Mouse (Mus musculus) CD4-positive, CD25-positive, alpha-beta regulatory T cell, adult 2 months (primary cell): ENCODE measurements around the gene Plekhd1.

Experiments used
- DNase-seq: peaks from one replicate; pipeline ENCODE4 v3.0.0-alpha.2; 2012; ENCODE audit warnings: low read depth, low spot score

Plekhd1 gene

DNA sequence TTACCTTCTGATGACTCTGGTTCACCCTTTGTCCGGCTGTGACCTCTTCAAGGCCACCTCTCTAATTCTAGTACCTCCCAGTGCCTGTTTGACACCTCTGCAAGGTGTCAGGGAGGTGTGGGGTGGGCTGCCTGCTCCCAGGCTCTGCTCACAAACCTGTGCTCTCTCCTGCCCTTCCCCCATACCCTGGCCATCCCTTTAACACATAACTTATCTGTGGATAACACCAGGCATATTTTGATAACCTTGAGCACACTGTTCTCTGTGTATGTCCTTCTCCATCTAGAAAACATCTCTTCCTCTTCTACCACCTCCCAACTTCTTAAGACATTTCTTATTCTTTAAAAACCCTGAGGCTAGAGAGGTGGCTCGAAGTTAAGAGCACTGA is 6.7 kb downstream of the Plekhd1 start:
- no peak for DNase-seq

- no peak for DNase-seq
Observed at GRCm38 (mm10) chr12:80701332-80701731, 8.9 kb downstream of the Plekhd1 start.

DNA sequence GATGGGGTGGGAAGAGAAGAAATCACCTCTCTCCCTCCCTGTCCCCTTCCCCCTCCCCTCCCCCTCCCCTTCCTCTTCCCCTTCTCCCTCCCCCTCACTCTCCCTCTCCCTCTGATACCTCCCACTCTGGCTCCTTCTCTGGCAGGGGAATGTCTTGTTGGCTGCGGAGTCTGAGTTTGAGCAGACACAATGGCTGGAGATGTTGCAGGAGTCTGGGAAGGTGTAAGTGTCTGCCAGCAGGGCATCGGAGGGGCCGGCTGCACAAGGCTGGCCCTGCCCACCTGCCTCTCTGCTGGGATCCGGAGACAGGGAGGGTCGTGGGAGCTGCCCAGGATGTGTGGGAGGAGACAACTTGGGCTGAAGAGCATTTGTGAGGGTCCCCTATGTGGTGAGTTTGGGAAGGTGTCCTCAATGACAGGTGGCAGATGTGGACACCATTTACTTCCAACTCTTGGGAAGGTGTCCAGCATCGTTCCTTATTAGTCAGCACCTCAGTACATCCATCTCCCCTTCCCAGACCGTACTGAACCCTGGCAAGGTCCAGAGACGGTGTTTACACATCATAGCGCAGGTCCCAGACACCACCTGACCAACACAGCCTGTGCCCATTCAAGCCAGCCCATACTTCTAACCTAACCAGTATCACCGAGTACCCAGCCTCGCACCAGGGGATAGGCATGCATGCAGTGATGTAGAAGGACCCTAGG is 14.0 kb downstream of the Plekhd1 start:
- DNase-seq, result no peak

GRCm38 (mm10) chr12:80706915-80707604 is 14.7 kb downstream of the Plekhd1 start:
- DNase-seq, result no peak

- DNase-seq, result no peak
Observed at GRCm38 (mm10) chr12:80715915-80716314, 23.5 kb downstream of the Plekhd1 start.

GRCm38 (mm10) chr12:80719141-80719540 is 26.8 kb downstream of the Plekhd1 start:
- no peak for DNase-seq

GRCm38 (mm10) chr12:80720507-80720906 is 28.1 kb downstream of the Plekhd1 start:
- no peak for DNase-seq

GRCm38 (mm10) chr12:80721458-80721857 is 29.1 kb downstream of the Plekhd1 start:
- no peak for DNase-seq

DNA sequence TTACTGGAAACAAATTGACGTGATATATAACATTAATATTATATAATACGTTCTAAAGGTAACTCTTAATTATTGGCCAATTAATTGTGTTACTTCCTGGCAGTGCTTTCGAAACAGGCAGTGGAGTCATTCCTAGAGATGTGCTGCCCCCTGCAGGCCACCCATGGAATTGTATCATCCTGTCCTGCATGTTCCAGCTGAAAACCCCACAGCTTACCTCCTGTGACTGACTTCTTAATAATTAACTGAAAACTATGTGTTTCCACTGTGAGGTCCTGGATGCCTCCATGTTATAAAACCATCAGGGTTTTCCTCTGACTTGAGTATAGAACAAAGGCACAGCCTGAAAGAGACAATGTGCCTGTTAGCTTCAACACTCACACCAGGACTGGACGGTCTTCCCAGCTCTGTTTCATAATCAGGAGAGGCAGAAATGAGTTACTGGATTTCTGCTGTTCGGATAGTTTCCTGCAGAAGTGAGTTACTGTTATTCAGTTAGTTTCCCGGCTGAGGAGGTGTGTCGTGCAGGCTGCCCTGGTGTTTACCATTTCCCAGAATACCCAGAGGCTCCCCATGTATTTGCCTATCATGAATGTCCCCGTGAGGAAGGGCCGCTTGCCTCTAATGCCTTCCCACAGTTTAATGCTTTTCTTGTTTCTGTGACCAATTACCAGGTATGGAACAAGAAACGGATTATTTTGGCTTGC is 32.6 kb downstream of the Plekhd1 start:
- peak; percentile 81 for DNase-seq

DNA sequence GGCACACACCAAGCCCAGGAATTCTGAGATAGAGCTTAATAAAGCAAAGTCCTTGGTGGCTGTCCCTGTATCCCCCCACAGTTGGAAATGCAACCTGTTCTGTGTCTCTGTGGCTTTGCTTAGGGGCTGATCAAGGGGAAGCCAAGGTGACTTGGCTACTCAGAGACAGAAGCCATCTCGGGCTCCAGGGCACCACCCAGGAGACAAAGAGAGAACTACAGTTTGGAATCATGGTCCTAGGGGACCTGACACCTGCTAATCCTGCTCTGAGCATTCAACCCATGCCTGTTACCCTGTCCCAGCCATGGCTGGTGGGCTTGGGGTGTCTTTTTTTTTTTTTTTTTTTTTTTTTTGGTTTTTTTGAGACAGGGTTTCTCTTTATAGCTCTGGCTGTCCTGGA is 35.8 kb downstream of the Plekhd1 start:
- no peak for DNase-seq

GRCm38 (mm10) chr12:80728814-80729213 is 36.4 kb downstream of the Plekhd1 start:
- DNase-seq, result no peak

DNA sequence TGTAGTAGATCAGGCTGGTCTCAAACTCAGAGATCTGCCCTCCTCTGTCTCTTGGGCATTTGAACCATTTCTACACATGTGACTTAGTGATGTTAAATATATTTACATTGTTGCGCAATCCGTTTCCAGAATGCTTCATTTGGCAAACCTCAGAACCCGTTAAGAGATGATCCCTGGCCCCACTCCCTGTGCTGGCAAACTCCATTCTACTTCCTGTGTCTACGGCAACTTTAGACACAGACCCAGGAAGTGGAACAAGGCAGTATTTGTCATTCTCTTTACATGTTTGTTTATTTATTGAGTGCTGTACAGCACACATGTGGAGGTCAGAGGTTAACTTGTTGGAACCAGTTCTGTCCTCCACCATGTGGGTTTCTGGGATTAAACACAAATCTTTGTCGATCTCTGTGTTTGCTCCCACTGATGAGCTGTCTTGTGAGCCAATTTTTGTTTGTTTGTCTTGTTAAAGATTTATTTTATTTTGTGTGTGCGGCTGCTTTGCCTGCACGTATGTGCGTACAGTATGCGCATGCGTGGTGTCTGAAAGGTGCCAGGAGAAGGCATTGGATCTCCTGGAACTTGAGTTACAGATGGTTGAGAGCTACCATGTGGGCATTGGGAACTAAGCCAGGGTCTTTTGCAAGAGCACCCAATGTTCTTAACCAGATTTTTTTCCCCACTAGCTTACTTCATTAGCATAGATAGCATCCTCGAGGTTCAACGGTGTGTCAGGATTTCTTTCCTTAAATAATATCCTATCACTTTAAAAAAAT is 37.6 kb downstream of the Plekhd1 start:
- no peak for DNase-seq

DNA sequence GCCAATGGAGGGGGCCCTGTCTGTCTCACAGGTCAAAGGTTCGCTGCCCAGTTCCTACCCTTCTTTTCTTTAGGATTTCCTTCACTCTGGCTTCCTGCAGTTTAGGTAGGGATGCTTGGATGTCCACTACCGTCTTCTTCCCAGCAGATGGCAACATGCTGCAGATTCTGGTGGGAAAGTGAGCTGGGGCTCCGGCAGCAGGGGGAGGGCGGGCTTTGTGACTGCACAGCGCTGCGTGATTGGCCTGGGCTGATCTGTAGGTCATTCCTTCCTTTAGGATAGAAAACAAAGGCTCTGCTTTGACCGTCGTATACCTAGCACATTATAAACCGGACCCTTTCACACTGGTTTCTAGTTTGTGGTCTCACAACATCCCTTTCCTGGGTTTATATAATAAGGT is 38.2 kb downstream of the Plekhd1 start:
- no peak for DNase-seq

GRCm38 (mm10) chr12:80734526-80735470 is 42.4 kb downstream of the Plekhd1 start:
- no peak for DNase-seq

DNA sequence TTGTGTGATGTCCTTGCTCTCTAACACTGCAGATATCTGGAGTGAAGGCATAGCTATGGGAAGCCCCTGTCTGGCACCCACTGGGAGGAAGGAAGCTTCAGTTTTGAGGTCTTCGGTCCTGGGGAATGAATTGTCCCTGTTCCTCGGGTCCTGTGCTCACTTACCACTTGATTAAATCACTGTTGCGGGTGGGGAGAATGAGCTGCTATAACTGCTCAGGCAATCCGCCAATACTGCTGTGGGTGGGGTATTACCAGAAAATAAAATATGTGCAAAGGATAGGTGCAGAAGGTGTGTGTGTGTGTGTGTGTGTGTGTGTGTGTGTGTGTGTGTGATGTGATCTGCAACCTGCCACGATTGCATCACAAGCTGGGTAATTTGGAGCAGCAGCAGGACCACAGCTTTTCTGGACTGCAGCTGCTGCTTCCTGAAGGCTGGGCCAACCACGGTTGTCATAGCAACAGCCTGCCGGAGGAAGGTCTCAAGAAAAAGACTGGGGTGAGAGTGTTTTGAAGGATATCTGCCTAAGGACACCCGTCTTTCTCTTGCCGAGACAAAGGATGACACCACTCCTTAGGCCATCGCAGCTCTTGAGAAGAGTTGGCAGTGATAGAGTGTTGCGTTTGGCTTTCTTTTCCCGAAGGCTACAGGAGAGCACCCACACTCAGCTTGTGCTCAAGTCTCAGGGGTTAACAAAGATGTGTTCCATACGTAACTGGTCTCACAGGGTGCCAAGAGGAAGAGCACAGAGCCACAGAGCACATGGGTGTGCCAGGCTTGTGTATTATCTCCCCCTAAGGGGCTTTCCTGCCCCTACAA is 44.3 kb downstream of the Plekhd1 start:
- DNase-seq, result peak; percentile 33

DNA sequence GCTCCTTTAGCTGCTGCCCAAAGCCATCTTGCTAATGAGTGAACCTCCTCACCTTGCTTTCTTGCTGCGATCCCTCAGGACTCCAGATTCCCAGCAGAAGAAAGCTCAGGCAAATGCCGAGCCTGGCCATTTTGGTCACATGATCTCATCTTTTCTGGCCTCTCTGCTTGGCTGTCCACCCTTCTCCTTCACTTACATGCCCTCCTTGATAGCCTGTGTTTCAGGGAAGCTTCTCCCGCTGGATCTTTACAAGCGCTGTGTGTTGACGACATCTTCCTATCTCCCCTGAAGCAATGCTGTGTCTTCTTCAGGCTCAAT is 44.9 kb downstream of the Plekhd1 start:
- no peak for DNase-seq

DNA sequence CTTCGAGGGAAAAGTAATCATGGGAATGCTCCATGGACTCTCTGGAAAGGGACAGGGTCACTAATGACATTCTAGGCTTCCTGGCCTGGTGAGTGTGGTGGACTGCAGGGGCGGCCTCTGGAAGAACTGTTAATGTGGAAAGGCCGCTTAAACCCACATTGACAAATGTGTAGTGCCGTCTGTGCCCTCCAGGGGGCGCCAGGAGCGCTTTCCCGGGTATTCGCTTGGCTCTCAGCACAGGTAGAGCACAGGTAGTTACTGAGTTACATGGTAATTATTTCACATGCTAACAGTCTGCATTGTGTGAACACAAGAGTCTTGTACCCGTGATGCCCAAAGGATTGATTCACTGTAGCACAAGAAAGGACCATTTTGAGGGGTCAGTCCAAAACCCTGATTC is 47.1 kb downstream of the Plekhd1 start:
- peak; percentile 55 for DNase-seq

GRCm38 (mm10) chr12:80744614-80745013 is 52.2 kb downstream of the Plekhd1 start:
- DNase-seq, result no peak

- DNase-seq, result no peak
Observed at GRCm38 (mm10) chr12:80746031-80746813, 53.8 kb downstream of the Plekhd1 start.
